Mouse (Mus musculus): ENCODE results near the gene Cda. TPM values are rescaled to one million over a fixed set of nuclear protein-coding genes. Genes with fewer than 3 reads are reported as not detected.

Gene Cda
- polyA plus RNA-seq, 1 experiment from 2014 or later = 7.3 TPM

DNA sequence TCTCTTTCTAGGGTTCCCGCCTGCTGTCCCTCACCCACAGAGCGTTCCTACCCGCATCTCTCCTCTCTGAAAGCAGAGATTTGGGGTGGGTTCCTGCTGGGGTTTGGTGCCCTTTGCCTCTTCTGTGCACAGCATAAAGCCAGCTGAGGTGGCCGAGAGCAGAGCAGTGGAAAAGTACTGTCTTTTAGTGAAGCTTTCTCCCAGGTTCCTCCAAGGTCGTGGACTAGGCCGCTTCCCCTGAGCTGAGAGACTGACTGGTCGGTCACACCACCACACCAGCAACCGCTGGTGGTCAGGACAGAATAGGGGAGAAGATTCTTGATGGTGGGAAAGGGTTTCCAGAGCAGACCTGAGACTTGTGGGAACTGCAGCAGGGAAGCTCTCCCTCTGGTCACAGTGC is 28.9 kb upstream of the Cda start:
- Histone ChIP-seq H3K9ac (ENCODE audit: low read length) (0 out of 2 replicates have a peak overlapping the region, but pooled peaks have one; percentile 38), H3K4me1 (ENCODE audit: control insufficient read depth, insufficient read depth, low read length) (peaks cover 14% of the 10 kb centered on the region), H3K27ac (ENCODE audit: low read length) (no peak overlapping the region), H3K27me3 (ENCODE audit: control insufficient read depth, insufficient read depth, low read length) (peaks cover 79% of the 10 kb centered on the region), H3K4me3 (ENCODE audit: low read length) (peak overlapping the region; percentile 46), H3K4me2 (ENCODE audit: low read depth, low read length) (peak overlapping the region; percentile 65), H3K9me3 (replicated peaks; ENCODE audit: control insufficient read depth, low read length) (no peaks in the 10 kb centered on the region), H3K36me3 (ENCODE audit: control insufficient read depth, insufficient read depth) (no peaks in the 10 kb centered on the region)
- no peak for ATAC-seq (replicated peaks; ENCODE audit: extremely low read depth, insufficient read depth, low FRiP score)
- WGBS = 10% methylated on average over 8 of the region's 8 CpGs

DNA sequence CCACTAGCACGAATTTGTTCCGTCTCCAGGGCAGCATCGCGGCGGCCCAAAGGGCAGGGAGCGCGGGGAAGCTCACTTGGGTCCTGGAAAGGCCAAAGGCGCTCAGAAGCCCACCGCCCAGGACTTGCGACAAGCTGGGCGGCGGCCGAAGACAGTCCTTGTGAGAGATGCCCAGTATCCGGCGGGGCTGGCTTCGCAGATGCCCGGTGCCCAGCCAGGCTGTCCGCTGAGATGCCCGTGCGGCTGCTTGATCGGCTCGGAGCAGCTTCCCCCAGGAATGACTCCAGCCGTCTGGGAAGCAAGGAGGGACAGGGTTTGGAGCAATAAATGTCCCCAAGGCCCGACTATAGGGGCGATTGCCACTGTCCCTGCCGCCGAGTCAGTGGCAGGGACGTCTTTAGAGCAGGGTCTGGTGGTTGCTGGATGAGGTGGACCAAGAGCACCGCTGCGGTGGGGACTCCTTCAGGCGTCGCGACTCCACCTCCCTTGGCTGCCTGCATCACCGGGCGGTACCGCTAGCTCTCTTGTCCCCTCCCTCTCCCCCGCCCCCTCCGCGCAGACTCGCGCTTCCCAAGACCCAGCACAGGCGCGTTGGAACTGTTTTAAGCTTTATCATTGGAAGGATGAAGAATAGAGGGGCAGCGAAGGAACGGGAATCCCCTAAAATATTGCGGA is 28.3 kb upstream of the Cda start, which contains the start of gene Fam43b:
TSS of gene Fam43b (minus strand) at position 558 of the 675 bp plus-strand sequence.
- 1% methylated on average over 46 of the region's 46 CpGs for WGBS
- H3K27ac ChIP-seq (ENCODE audit: low read length) = no peak within 1 kb of the TSS
- no peaks in the 10 kb centered on the region for H3K9me3 ChIP-seq (replicated peaks; ENCODE audit: control insufficient read depth, low read length)
- H3K9ac ChIP-seq (ENCODE audit: low read length) = peak within 1 kb of the TSS; percentile 38; the same call in 1 of the 2 replicates
- peaks cover 75% of the 10 kb centered on the region for H3K27me3 ChIP-seq (ENCODE audit: control insufficient read depth, insufficient read depth, low read length)
- no peak for ATAC-seq (replicated peaks; ENCODE audit: extremely low read depth, insufficient read depth, low FRiP score)
- H3K4me3 ChIP-seq (ENCODE audit: low read length) = peak within 1 kb of the TSS; percentile 46
- H3K36me3 ChIP-seq (ENCODE audit: control insufficient read depth, insufficient read depth) = no peaks in the 10 kb centered on the region
- peaks cover 14% of the 10 kb centered on the region for H3K4me1 ChIP-seq (ENCODE audit: control insufficient read depth, insufficient read depth, low read length)
- H3K4me2 ChIP-seq (ENCODE audit: low read depth, low read length) = peak within 1 kb of the TSS; percentile 65

GRCm38 (mm10) chr4:138395087-138395970 is 27.5 kb upstream of the Cda start:
- H3K27ac ChIP-seq (ENCODE audit: low read length) = no peak overlapping the region

DNA sequence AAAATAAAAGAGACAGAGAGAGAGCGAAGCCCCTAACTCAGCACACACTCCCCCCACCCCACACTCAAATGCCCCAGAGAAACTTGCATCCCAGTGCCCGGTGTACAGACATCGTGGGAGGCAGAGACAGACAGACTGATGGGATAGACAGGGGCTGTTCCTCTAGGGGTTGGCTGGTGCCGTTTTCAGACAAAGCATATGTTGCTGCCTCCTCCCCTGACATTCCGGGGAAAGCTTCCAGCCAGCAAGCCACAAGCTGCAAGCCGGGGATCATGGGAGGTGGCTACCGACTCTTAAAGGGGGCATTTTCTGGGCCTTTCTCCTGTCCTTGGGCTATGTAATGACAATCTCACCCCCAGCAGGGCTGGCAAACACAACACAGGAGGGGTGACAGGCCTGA is 25.9 kb upstream of the Cda start:
- H3K27me3 ChIP-seq (ENCODE audit: control insufficient read depth, insufficient read depth, low read length) = peaks cover 65% of the 10 kb centered on the region
- H3K4me1 ChIP-seq (ENCODE audit: control insufficient read depth, insufficient read depth, low read length) = peaks cover 14% of the 10 kb centered on the region
- H3K9ac ChIP-seq (ENCODE audit: low read length) = no peak overlapping the region
- no peak overlapping the region for H3K27ac ChIP-seq (ENCODE audit: low read length)
- WGBS = 49% methylated on average over 7 of the region's 7 CpGs
- H3K36me3 ChIP-seq (ENCODE audit: control insufficient read depth, insufficient read depth) = no peaks in the 10 kb centered on the region
- ATAC-seq (replicated peaks; ENCODE audit: extremely low read depth, insufficient read depth, low FRiP score) = no peak
- H3K4me3 ChIP-seq (ENCODE audit: low read length) = no peak overlapping the region
- H3K4me2 ChIP-seq (ENCODE audit: low read depth, low read length) = no peak overlapping the region
- no peaks in the 10 kb centered on the region for H3K9me3 ChIP-seq (replicated peaks; ENCODE audit: control insufficient read depth, low read length)

More at GRCm38 (mm10) chr4:138395087-138395970, 27.5 kb upstream of the Cda start:
- ATAC-seq (replicated peaks; ENCODE audit: extremely low read depth, insufficient read depth, low FRiP score) = no peak; the same call in 1 of the 2 replicates
- WGBS = under 1% methylated on average over 95 of the region's 103 CpGs
- Histone ChIP-seq H3K4me2 (ENCODE audit: low read depth, low read length) (peak overlapping the region; percentile 65), H3K9ac (ENCODE audit: low read length) (peak overlapping the region; percentile 7; the same call in 1 of the 2 replicates), H3K27me3 (ENCODE audit: control insufficient read depth, insufficient read depth, low read length) (peaks cover 72% of the 10 kb centered on the region), H3K9me3 (replicated peaks; ENCODE audit: control insufficient read depth, low read length) (no peaks in the 10 kb centered on the region), H3K36me3 (ENCODE audit: control insufficient read depth, insufficient read depth) (no peaks in the 10 kb centered on the region), H3K4me1 (ENCODE audit: control insufficient read depth, insufficient read depth, low read length) (peaks cover 14% of the 10 kb centered on the region), H3K4me3 (ENCODE audit: low read length) (peak overlapping the region; percentile 46)

DNA sequence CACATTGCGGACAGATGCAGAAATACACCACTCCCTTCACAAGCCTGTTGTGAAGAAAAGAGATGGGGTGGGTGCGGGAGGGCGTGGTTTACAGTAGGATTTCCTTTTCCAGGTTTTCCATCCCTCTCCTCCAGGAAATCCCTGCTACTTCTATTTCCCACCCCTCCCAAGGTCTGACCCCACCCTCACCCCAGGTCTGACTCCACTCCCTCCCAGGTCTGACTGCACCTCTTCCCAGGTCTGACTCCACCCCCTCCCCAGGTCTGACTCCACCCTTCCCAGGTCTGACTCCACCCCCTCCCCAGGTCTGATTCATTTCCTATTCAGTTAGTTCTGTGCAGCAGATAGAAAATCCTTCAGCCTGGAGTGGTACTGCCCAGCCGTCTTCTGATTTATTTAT is 16.0 kb upstream of the Cda start:
- Histone ChIP-seq H3K4me1 (ENCODE audit: control insufficient read depth, insufficient read depth, low read length) (no peaks in the 10 kb centered on the region), H3K9me3 (replicated peaks; ENCODE audit: control insufficient read depth, low read length) (no peaks in the 10 kb centered on the region), H3K4me3 (ENCODE audit: low read length) (no peak overlapping the region), H3K27me3 (ENCODE audit: control insufficient read depth, insufficient read depth, low read length) (peaks cover 9% of the 10 kb centered on the region; the same call in 1 of the 2 replicates), H3K27ac (ENCODE audit: low read length) (no peak overlapping the region), H3K36me3 (ENCODE audit: control insufficient read depth, insufficient read depth) (no peaks in the 10 kb centered on the region), H3K9ac (ENCODE audit: low read length) (no peak overlapping the region), H3K4me2 (ENCODE audit: low read depth, low read length) (no peak overlapping the region)
- 51% methylated on average over 4 of the region's 4 CpGs for WGBS
- ATAC-seq (replicated peaks; ENCODE audit: extremely low read depth, insufficient read depth, low FRiP score) = no peak

DNA sequence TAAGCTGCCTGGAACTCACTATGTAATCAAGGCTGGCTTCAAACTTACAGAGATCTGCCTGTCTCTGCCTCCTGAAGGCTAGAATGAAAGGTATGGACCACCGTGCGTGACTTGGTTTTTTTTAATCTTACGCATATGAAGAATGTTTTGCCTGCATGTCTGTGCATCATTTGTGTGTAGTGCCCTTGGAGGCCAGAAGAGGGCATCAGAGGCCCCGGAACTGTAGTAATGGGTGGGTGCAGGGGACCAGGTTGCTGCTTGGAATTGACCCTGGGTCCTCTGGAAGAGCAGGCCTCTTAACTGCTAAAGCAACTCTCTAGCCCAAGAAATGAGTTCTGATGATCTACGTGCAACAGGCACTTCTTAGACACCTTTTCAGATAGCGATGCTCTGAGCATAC is 14.7 kb upstream of the Cda start:
- Histone ChIP-seq H3K4me3 (ENCODE audit: low read length) (no peak overlapping the region), H3K27ac (ENCODE audit: low read length) (no peak overlapping the region), H3K4me1 (ENCODE audit: control insufficient read depth, insufficient read depth, low read length) (no peaks in the 10 kb centered on the region), H3K9ac (ENCODE audit: low read length) (no peak overlapping the region), H3K27me3 (ENCODE audit: control insufficient read depth, insufficient read depth, low read length) (peaks cover 9% of the 10 kb centered on the region; the same call in 1 of the 2 replicates), H3K36me3 (ENCODE audit: control insufficient read depth, insufficient read depth) (no peaks in the 10 kb centered on the region), H3K4me2 (ENCODE audit: low read depth, low read length) (no peak overlapping the region), H3K9me3 (replicated peaks; ENCODE audit: control insufficient read depth, low read length) (no peaks in the 10 kb centered on the region)
- 69% methylated on average over 6 of the region's 6 CpGs for WGBS
- ATAC-seq (replicated peaks; ENCODE audit: extremely low read depth, insufficient read depth, low FRiP score) = no peak

- peaks cover 9% of the 10 kb centered on the region; the same call in 1 of the 2 replicates for H3K27me3 ChIP-seq (ENCODE audit: control insufficient read depth, insufficient read depth, low read length)
- ATAC-seq (replicated peaks; ENCODE audit: extremely low read depth, insufficient read depth, low FRiP score) = no peak
- no peak overlapping the region for H3K27ac ChIP-seq (ENCODE audit: low read length)
- no peak overlapping the region for H3K4me3 ChIP-seq (ENCODE audit: low read length)
- 53% methylated on average over 10 of the region's 10 CpGs for WGBS
- H3K36me3 ChIP-seq (ENCODE audit: control insufficient read depth, insufficient read depth) = no peaks in the 10 kb centered on the region
- no peaks in the 10 kb centered on the region for H3K9me3 ChIP-seq (replicated peaks; ENCODE audit: control insufficient read depth, low read length)
- H3K4me2 ChIP-seq (ENCODE audit: low read depth, low read length) = no peak overlapping the region
- H3K9ac ChIP-seq (ENCODE audit: low read length) = no peak overlapping the region
- no peaks in the 10 kb centered on the region for H3K4me1 ChIP-seq (ENCODE audit: control insufficient read depth, insufficient read depth, low read length)
These were observed 12.4 kb upstream of the Cda start for GRCm38 (mm10) chr4:138380132-138380689.

GRCm38 (mm10) chr4:138379091-138379840 is 11.5 kb upstream of the Cda start:
- 58% methylated on average over 14 of the region's 14 CpGs for WGBS
- Histone ChIP-seq H3K4me1 (ENCODE audit: control insufficient read depth, insufficient read depth, low read length) (no peaks in the 10 kb centered on the region), H3K36me3 (ENCODE audit: control insufficient read depth, insufficient read depth) (no peaks in the 10 kb centered on the region), H3K4me2 (ENCODE audit: low read depth, low read length) (no peak overlapping the region), H3K4me3 (ENCODE audit: low read length) (no peak overlapping the region), H3K9ac (ENCODE audit: low read length) (no peak overlapping the region), H3K27me3 (ENCODE audit: control insufficient read depth, insufficient read depth, low read length) (peaks cover 9% of the 10 kb centered on the region; the same call in 1 of the 2 replicates), H3K9me3 (replicated peaks; ENCODE audit: control insufficient read depth, low read length) (no peaks in the 10 kb centered on the region), H3K27ac (ENCODE audit: low read length) (no peak overlapping the region)
- ATAC-seq (replicated peaks; ENCODE audit: extremely low read depth, insufficient read depth, low FRiP score) = no peak; the same call in 1 of the 2 replicates
